Mouse (Mus musculus) fibroblast of lung, adult 2 months (primary cell): ENCODE measurements around the gene Tpm1.
A peak's percentile ranks its signal among the peaks of the same experiment; 100 is the strongest.

Source experiments
- DNase-seq: peaks from one replicate; pipeline ENCODE4 v3.0.0-alpha.2; 2011; ENCODE audit warnings: low read depth

Gene Tpm1

DNA sequence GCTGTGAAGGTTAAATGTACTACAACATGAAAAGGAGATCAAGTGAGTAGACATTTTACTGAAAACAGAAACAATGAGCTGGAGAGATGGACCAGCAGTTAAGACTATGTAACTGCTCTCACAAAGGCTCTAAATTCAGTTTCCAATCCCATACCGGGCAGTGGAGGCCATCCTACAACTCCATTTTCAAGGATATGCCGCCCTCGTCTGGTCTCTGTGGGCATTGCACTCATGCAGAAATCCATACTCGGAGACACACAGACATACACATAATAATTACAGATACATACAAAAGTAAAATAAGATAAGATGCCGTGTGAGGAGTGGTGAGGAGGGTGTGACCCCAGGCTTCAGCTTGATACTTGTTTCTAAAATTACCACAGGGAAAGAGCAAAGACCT, 68.7 kb downstream of the Tpm1 start:
- no peak for DNase-seq

GRCm38 (mm10) chr9:66978468-66978867, 70.7 kb downstream of the Tpm1 start:
- DNase-seq, result no peak

DNA sequence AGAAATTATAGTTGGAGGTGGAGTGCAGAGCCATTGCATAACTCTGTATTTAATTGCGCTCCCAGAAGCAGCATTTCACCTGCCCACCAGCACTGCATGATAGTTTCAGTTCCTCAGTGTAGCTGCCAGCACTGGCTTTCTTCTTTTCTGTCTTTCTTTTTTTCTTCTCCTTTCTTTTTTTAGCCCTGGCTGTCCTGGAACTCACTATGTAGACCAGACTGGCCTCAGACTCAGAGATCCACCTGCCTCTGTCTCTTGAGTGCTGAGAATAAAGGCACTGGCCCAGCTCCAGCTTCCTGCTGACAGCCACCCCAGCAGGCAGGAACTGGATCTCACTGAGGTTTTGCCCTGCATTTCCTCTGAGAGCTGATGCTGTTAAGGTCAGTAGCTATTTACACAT, 71.2 kb downstream of the Tpm1 start:
- DNase-seq, result no peak

GRCm38 (mm10) chr9:66977121-66977520, 72.1 kb downstream of the Tpm1 start:
- no peak for DNase-seq

DNA sequence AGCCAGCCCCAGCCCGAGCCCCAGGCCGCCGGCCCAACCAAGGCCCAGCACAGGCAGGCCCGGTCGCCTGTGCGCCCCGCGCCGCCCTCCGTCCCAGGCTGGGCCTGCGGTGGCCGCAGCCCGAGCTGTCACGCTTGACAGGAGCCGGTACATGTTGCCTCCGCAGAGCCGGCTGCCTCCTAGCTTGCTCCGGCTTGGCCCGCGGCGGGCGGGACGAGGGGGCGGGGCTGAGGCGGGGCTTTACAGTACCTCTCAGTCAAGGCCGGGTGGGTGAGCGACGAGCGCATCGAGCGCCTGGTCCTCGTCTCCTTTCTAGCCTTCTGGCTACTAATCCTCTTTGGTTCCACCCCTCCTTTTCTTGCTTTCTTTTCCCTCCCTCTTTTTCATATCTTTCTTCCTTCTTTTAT, 74.0 kb downstream of the Tpm1 start, which contains the start of gene Lactb:
TSS of gene Lactb (minus strand) at position 246 of the 407 bp plus-strand sequence.
- DNase-seq, result peak; percentile 71

DNA sequence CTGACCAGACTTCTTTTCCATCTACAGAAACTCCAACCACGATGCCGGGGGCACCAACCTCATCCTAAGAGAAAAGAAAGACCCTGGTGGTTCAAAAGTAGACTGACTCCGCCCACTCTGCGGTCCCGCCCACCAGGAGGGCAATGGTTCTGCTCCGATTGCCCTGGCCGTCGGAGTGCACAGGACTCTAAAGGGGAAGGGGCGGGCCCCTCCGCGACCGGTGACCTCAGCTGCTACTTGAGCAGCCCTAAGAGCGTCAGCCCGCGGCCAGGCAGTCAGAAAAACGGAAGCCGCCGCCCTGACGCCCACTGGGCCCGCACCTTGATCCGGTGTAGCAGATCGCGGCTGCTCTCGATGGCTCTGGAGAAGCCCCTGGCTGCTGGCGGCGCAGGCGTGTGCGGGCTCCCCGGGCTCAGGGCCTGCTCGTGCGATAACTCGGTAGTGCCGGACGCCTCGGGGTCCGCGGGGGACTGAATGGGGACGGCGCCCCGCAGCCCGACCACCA, 74.4 kb downstream of the Tpm1 start:
- DNase-seq, result no peak
